Mouse (Mus musculus) forebrain, embryonic 16.5 days (tissue): Measurements from ENCODE around the gene Slc6a17. TPM values are rescaled to one million over a fixed set of nuclear protein-coding genes. Genes with fewer than 3 reads are reported as not detected.

ENCODE experiments used
- ATAC-seq: fragments of 200-750 bp; cut with Nextera tagmentation; 2 replicates; pipeline ENCODE4 v1.8.0; 2017; ENCODE audit warnings: mild to moderate bottlenecking, moderate library complexity
- H3K27ac ChIP-seq: fragments of 300-500 bp; sonication (generic); 2 replicates; pipeline ENCODE4 v1.5.1; 2014; ENCODE audit warnings: low read length, control low read depth
- H3K27me3 ChIP-seq: fragments of 300-500 bp; sonication (generic); replicated peaks from 2 replicates; pipeline ENCODE4 v1.6.1; 2014; ENCODE audit warnings: low read length; ENCODE audit not compliant: control insufficient read depth, insufficient read depth
- H3K36me3 ChIP-seq: fragments of 300-500 bp; sonication (generic); 2 replicates; pipeline ENCODE4 v1.6.1; 2014; ENCODE audit not compliant: control insufficient read depth, insufficient read depth
- H3K4me1 ChIP-seq: fragments of 300-500 bp; sonication (generic); replicated peaks from 2 replicates; pipeline ENCODE4 v1.6.1; 2014; ENCODE audit warnings: low read length; ENCODE audit not compliant: control insufficient read depth, insufficient read depth
- H3K4me2 ChIP-seq: fragments of 300-500 bp; sonication (generic); 2 replicates; pipeline ENCODE4 v1.6.1; 2014; ENCODE audit warnings: mild to moderate bottlenecking, low read length, control low read depth
- H3K4me3 ChIP-seq: fragments of 300-500 bp; sonication (generic); replicated peaks from 2 replicates; pipeline ENCODE4 v1.5.1; 2014; ENCODE audit warnings: mild to moderate bottlenecking, low read length, control low read depth
- H3K9ac ChIP-seq: fragments of 300-500 bp; sonication (generic); replicated peaks from 2 replicates; pipeline ENCODE4 v1.6.1; 2014; ENCODE audit warnings: low read depth, low read length, control low read depth
- H3K9me3 ChIP-seq: fragments of 300-500 bp; sonication (generic); 2 replicates; pipeline ENCODE4 v1.6.1; 2016; ENCODE audit warnings: low read length; ENCODE audit not compliant: control insufficient read depth
- WGBS: fragments of 180-500 bp; shearing (Covaris S2); extraction: QIAGEN DNeasy Blood & Tissue Kit; methylation state at CpG from one replicate; pipeline ENCODE4 v1.1.7; 2014; 5-methylcytosine and 5-hydroxymethylcytosine counted together
- polyA plus RNA-seq: library from polyadenylated mRNA; unstranded; fragments of >200 nt; fragmentation: Nextera tagmentation; extraction: Ambion mirVana; gene quantifications from 2 replicates; pipeline ENCODE4 v1.2.1, GENCODE M21; 2015

Slc6a17 gene
- polyA plus RNA-seq, 1 experiment from 2014 or later, result 21.6 TPM

DNA sequence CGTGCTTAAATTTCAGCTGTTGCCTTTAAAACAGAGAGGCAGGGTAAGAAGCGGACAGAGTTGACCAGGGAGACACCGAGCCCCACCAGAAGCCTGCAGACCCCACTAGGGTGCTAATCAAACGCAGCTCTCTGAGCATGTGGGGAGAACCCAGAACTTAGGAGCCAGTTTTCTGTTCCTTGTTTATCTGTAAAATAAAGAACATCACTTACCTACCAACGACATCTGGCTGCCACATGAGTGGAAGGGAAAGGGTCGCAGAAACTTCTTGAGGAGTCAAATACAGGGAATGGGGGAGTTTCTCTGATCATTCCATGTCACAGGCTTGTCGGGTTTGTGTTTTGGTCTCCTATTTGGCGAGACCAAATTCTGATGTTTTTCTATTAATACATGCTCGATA, 9.9 kb downstream of the Slc6a17 start:
- no peak for ATAC-seq

DNA sequence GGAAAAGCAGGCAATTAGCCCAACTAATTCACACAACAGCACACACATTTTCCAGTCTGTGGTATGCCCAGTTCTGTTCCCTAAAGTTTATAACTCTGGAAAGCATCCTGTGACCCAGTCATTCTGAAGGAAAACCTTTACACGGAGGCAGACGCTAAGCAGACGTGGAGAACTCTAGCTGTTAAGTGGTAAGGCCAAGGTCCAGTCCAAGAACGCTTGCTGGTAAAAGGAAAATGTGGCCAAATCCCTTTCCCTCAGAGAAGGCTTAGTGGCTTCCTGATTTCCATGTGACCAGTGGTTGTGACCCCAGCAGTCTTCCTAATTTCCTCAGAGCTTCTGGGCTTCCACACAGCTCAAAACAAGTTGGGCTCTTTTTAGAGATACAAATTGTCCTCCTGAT, 11.3 kb downstream of the Slc6a17 start:
- Histone ChIP-seq H3K4me3 (no peak overlapping the region), H3K36me3 (no peaks in the 10 kb centered on the region), H3K9ac (no peak overlapping the region), H3K4me2 (no peak overlapping the region), H3K9me3 (no peaks in the 10 kb centered on the region), H3K27ac (peak overlapping the region; percentile 82), H3K27me3 (no peaks in the 10 kb centered on the region), H3K4me1 (peaks cover 30% of the 10 kb centered on the region)
- ATAC-seq, result no peak
- 58% methylated on average over 4 of the region's 4 CpGs for WGBS

More for the DNA sequence above, 9.9 kb downstream of the Slc6a17 start:
- Histone ChIP-seq H3K4me3 (no peak overlapping the region), H3K4me2 (no peak overlapping the region), H3K27me3 (no peaks in the 10 kb centered on the region), H3K9ac (no peak overlapping the region), H3K9me3 (no peaks in the 10 kb centered on the region), H3K36me3 (no peaks in the 10 kb centered on the region), H3K27ac (no peak overlapping the region), H3K4me1 (peaks cover 20% of the 10 kb centered on the region)
- 92% methylated on average over 9 of the region's 9 CpGs for WGBS

DNA sequence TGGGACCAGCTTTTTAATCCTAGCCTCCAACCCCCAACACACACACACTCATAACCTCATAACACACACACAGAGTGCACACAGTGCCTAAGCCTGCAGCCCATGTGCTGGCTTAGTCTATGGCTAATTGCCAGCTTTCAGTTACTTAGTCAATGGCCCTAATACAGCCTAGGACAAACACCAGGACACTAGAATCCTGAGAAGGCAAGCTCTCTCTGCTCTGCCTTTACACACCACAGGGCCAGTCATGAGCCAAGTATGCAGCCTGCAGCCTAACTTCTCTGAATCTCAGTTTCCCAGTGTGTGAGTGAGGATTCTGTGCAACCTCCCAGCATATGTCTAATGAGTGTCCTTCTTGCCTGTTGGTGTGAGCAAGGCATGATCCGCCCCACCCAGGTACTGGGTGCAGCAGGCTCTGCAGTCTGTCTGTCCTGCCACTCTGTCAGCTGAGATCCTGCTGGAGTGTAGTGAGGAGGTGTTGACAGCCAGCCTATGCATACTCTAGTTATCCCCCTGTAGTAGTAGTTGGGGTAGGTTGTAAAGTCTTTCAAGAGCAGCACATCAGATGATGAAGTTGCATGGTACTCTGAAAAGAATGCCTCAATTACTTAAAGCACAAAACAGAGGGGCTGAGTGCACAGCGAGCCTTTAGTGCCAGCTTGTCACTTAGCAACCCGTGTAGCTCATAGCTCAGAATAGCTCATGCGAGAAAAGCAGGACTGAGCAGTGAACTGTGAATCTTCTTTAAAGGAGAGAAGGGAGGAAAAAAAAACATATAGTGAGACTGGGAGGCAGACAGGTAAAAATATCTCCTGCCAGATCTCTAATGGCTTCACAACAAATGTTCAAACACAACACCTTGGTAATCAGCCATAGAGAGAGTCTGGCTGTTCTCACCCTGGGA, 12.1 kb downstream of the Slc6a17 start:
- H3K9ac ChIP-seq, result 0 out of 2 replicates have a peak overlapping the region, but pooled peaks have one; percentile 14
- peak overlapping the region; percentile 3 for H3K4me2 ChIP-seq
- WGBS, result 11% methylated on average over 4 of the region's 4 CpGs

DNA sequence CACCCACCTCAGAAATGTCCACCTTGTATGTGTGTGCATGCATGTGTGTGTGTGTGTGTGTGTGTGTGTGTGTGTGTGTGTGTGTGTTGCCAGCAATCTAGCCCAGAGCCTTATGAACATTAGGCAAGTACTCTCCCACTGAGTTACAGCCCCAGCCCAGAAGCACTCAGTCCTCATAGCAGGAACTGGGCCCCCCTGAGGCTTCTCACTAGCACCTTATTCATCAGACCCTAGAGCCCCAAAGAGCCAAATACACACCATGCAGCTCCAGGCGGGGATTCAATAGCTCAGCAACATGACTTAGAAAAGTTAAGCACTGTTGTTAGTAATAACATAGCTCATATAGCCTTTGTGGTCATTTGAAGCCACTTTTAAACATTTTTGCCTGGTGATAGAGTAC, 13.3 kb downstream of the Slc6a17 start:
- Histone ChIP-seq H3K4me3 (no peak overlapping the region), H3K9ac (no peak overlapping the region), H3K27ac (no peak overlapping the region), H3K4me1 (peaks cover 39% of the 10 kb centered on the region), H3K27me3 (no peaks in the 10 kb centered on the region), H3K4me2 (no peak overlapping the region), H3K36me3 (no peaks in the 10 kb centered on the region), H3K9me3 (no peaks in the 10 kb centered on the region)
- ATAC-seq, result no peak
- 77% methylated on average over 1 of the region's 1 CpGs for WGBS

More for the DNA sequence above, 12.1 kb downstream of the Slc6a17 start:
- Histone ChIP-seq H3K27ac (peak overlapping the region; percentile 82), H3K4me3 (no peak overlapping the region), H3K36me3 (no peaks in the 10 kb centered on the region), H3K4me1 (peaks cover 39% of the 10 kb centered on the region), H3K27me3 (no peaks in the 10 kb centered on the region), H3K9me3 (no peaks in the 10 kb centered on the region)
- ATAC-seq, result peak; percentile 81

DNA sequence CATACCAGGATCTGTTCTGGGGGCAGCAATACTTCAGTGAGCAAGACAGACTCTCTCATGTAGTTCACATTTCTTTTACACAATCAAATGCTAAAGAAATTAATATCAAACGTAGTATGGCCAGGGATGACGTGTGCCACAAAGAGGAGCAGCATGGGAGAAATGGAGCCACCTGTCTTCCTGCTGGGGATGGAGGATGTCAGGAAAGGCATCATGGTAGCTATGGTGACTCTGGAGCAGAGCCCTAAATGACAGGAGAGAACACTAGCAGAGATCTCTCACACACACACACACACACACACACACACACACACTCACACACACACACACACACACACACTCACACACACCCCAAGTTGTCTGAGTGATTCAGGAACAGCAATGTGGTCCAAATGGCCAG, 14.1 kb downstream of the Slc6a17 start:
- Histone ChIP-seq H3K9me3 (no peaks in the 10 kb centered on the region), H3K9ac (no peak overlapping the region), H3K4me3 (no peak overlapping the region), H3K36me3 (no peaks in the 10 kb centered on the region), H3K4me2 (no peak overlapping the region), H3K4me1 (peaks cover 39% of the 10 kb centered on the region), H3K27ac (no peak overlapping the region), H3K27me3 (no peaks in the 10 kb centered on the region)
- ATAC-seq, result no peak
- WGBS, result 66% methylated on average over 2 of the region's 2 CpGs

DNA sequence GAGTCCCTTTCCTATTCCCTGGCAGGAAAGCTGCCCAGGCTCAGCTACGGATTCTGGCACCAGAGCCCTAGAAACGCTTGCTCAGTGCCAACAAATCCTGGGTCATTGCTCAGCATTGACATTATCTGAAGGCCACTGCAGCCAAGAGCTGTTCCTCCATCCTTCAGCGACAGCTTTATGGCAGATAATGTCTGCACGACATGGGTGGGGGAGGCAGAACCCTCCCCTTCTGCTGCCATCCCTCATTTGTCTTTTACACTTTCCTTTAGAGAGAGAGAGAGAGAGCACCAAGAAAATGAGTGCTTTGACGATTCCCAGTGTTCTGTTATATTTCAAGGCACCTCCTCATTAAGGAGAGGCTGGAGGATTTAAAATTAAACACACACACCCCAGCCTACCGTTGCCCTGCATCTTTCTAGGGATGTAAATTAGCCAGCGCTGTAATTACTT, 16.1 kb downstream of the Slc6a17 start:
- peak; percentile 47 for ATAC-seq
- peak overlapping the region; percentile 78 for H3K27ac ChIP-seq
- WGBS, result 11% methylated on average over 7 of the region's 7 CpGs
- H3K27me3 ChIP-seq, result no peaks in the 10 kb centered on the region
- H3K9ac ChIP-seq, result peak overlapping the region; percentile 37; the same call in 1 of the 2 replicates
- peaks cover 40% of the 10 kb centered on the region for H3K4me1 ChIP-seq
- no peaks in the 10 kb centered on the region for H3K36me3 ChIP-seq
- H3K9me3 ChIP-seq, result no peaks in the 10 kb centered on the region
- peak overlapping the region; percentile 8 for H3K4me2 ChIP-seq
- no peak overlapping the region for H3K4me3 ChIP-seq

DNA sequence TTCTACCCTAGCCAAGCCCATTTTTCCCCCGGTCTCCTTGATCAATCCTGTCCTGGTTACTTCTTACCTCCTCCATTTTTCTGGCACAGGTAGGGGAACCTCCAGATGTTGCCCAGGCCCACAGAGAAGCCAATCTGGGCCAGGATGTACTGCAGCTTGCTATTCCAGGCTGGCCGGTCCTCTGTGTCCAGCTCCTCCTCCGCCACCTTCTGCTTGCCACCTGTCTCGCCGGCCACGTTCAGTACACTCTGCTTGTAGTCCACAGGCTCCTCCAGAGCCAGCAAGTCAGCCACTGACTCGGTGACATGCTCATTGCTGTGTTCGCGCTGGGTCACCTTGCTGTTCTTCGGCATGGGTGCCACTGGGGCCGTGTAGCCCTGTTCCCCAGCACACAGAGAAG, 17.5 kb downstream of the Slc6a17 start:
- Histone ChIP-seq H3K4me3 (no peak overlapping the region), H3K27ac (no peak overlapping the region), H3K27me3 (no peaks in the 10 kb centered on the region), H3K4me2 (no peak overlapping the region), H3K9me3 (no peaks in the 10 kb centered on the region), H3K4me1 (peaks cover 41% of the 10 kb centered on the region), H3K9ac (no peak overlapping the region), H3K36me3 (no peaks in the 10 kb centered on the region)
- ATAC-seq, result no peak
- 97% methylated on average over 11 of the region's 11 CpGs for WGBS

DNA sequence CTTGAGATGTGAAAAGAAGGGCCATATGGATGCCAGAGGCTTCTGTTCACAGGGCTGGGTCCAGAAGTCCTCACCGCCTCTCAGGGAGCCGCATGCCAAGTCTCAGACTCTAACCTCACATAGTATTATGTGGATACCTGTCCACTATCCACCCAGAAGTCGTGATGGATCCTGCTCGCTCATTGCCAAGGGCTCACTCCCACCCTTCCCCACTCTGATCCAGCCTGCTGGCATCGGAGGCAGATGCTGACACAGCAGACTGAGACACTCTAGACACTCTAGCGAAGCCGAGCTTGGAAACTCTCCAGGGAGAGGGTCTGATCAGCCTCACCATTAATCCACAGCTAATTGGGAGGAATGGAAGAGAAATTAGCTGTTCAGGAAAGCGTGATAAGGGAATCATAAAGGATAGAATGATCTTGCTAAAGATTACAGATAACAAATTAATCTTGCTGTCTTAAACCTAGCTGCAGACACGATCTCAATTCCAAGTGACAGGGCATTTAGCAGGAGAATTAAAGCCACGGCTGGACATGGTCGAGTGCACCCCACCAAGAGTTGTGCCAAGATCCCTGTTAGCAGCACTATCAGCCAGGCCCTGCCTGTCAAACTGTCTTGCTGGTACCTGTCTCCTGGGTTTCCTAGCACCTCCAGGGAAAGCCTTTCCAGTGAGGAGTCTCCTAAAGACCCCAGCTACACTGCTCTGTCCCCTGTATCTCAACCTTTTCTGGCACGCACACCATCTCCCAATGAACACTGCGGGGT, 21.6 kb downstream of the Slc6a17 start:
- Histone ChIP-seq H3K27me3 (no peaks in the 10 kb centered on the region), H3K9me3 (no peaks in the 10 kb centered on the region), H3K36me3 (no peaks in the 10 kb centered on the region), H3K27ac (peak overlapping the region; percentile 49), H3K4me1 (peaks cover 37% of the 10 kb centered on the region), H3K4me2 (no peak overlapping the region), H3K9ac (no peak overlapping the region), H3K4me3 (no peak overlapping the region)
- WGBS, result 36% methylated on average over 13 of the region's 13 CpGs
- ATAC-seq, result peak; percentile 68

DNA sequence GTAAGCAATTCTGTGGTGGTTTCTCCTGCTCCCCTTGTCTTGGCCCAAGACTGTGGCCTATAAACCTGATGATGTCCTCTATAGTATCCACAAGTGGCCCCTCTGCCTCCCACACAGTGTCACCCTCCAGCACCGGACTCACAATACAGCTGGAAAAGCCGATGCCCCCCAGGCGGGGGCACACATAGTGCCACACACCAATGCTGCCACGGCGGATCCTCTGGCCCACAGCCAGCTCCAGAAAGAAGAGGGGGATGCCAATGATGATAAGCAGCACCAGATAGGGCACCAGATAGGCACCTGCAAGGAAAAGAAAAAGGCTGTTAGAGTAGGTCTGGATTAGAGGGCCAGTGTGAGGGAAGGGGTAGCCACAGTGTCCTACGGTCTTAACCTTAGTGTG, 22.3 kb downstream of the Slc6a17 start:
- Histone ChIP-seq H3K4me1 (peaks cover 34% of the 10 kb centered on the region), H3K4me3 (no peak overlapping the region), H3K27ac (0 out of 2 replicates have a peak overlapping the region, but pooled peaks have one; percentile 16), H3K27me3 (no peaks in the 10 kb centered on the region), H3K36me3 (no peaks in the 10 kb centered on the region), H3K4me2 (no peak overlapping the region), H3K9me3 (no peaks in the 10 kb centered on the region), H3K9ac (no peak overlapping the region)
- ATAC-seq, result no peak
- WGBS, result 66% methylated on average over 6 of the region's 6 CpGs
